Mouse (Mus musculus) adrenal gland, adult 2 months (tissue): Measurements from ENCODE around the gene Trmt1. TPM values are rescaled to one million over a fixed set of nuclear protein-coding genes. Genes with fewer than 3 reads are reported as not detected.

Experiments
- DNase-seq: peaks from one replicate; pipeline ENCODE4 v3.0.0; 2021
- polyA plus RNA-seq: library from polyadenylated mRNA; depleted of rRNA; stranded (reverse); fragments of >200 nt; gene quantifications from 2 replicates; pipeline ENCODE4 v1.2.3, GENCODE M21; 2012
- total RNA-seq, 2 experiments: library from RNA; stranded (reverse); gene quantifications; 2 replicates each; pipeline ENCODE4 v1.2.3; 2021

The Trmt1 gene
- total and polyA plus RNA-seq, 3 experiments: 57.0 to 160 (median 68.5) TPM

DNA sequence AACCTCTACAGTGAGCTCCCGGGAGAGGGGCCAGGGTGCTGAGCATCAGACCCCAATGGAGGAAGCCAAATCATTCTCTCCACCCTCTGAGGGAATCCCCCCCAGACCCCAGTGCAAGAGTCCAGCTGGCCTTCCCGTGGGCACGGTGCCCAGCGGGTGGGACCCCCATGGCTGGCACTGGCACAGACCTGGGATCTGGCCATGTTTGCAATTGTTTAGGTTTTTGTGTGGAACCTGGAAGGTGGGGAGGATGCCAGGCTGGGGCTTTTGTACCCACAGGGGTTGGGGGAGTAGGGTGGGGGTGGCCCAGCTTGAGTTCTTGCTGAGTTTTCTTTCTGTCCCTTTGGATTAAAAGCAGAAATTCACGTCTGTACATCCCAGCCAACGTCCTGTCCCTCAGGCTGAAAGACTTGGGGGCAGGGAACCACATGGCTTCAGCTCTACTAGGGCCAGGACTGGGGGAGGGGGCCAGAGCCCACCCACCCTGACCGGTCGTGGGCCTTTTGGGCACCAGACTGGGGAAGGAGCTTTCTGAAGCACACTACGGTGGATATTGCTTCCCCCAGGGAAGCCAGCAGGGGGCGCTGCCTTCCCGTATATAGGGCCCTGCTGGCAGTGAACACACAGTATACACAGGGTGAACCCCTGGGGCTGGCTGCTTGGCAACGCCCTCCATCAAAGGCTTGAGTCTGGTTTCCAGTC, 22.8 kb downstream of the Trmt1 start:
- peak; percentile 82 for DNase-seq

DNA sequence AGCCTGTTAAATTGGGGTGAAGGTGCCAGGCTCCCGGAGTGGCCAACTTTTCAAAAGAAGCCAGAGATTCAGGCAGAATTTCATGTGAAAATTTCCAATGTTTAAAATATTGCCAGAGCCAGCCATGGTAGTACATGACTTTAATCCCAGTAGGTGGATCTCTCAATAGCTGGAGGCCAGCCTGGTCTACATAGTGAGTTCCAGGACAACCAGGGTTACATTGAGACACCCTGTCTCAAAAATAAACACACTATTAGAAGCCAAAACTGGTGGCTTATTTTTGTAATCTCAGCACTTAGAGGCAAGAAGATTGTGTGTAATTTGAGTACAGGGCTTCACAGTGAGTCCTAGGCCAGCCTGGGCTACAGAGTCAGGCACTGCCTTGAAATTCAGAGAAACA, 23.8 kb downstream of the Trmt1 start:
- no peak for DNase-seq

DNA sequence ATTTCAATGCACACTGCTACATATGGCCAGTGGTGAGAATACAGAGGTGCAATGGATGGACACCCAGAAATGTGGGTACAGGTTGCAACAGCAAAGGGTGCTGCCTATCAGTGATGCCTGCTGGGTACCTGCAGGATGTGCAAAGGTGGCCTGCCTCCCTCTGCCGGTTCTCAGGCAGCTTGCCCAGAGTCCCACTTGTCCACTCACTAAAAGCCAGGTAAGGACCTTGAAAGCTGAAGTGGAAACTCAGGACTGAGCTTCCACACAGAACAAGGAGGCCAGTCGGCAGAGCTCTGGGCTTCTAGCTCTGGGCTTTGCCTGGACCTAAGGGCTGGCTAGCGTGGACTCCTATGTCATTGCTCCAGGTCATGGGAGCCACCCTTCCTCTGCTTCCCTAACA, 25.2 kb downstream of the Trmt1 start:
- DNase-seq: no peak

DNA sequence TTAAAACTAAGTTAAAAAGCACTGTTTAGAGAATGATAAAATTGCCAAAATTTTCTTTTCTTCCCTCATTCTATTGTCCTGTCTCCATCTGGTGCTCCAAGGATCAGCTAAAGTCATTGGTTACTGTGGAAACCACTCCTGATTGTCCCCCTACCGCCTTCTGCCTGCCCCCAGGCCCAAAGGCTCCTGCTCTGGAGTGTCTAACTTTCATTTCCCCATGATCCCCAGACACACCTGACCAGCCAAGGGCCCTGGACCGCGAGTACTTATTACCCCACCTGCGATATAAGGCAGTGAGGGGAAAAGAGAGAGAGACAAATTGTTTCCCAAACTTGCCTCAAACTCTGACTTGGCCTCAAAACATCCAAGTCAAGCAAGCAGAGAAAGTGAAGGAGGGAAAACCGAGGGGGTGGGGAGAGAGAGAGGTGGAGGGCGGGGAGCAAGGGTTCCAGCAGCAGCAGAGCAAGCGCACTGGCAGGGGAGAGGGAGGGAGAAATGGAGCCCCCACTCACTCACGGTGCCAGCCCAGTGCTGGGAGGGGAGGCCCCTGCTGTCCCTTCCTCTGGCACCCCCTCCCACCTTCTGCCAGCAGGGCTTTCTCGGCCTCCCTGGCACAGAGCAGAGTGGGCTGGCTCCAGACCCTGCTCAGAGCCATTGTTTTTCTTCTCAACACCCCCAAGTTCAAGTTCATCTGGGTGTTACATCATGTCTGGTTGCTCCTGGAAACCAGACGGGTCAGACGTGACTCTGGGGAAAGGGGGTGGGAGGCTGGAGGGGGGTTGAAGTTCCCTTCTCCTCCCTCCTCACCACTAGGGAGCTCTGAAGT, 26.0 kb downstream of the Trmt1 start:
- no peak for DNase-seq

DNA sequence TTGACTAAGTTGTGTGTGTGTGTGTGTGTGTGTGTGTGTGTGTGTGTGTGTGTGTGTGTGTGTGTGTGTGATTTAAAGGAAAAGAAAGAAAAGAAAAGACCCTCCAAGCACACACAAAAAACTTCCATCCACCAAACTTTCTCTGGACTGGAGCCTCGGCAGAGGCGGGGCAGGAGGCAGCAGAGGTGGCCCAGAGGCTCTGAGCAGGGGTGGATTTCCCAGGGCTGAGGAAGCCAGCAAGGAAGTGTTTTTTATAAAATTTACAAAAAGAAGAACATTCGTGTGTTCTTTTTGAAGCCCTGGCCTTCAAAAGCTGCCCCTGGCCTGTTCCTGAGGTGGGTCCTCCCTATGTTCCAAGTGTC, 26.6 kb downstream of the Trmt1 start:
- DNase-seq: no peak

DNA sequence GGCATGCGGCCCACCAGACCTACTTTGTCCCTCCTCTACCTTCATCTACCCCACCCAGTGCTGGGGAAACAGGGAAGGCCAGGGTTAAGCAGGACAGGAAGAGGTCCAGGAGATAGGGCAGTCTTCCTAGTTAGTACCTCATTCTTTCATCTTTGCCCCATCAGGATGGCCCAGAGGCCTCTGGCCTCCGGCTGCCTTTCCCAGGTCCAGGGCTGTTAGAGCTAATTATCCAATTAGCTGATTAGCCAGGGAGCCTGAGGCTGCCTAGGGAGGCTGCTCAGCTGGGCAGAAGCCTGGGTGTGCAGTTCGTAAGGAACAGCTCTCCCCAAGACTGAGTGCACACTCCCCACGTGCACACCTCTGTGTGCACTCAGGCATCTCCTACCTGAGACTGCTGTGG, 27.3 kb downstream of the Trmt1 start:
- no peak for DNase-seq

DNA sequence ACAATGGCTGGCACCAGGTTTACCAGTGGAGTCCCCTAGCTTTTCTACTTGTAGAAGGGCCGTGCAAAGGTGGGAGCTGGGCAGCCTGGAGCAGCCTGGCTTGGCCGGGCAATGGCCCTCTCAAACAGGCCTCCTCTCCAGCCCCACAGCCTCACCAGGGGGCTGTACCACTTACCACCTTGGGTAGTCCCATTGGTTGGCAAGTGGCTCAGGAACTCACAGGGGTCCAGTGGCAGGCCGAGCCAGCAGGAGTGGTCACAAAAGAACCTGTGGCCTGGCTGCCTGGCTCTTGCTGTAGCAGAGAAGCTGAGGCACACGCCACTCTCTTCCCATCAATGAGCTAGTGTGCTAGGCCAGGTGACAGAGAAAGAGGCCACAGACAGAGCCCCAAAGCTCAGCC, 28.1 kb downstream of the Trmt1 start:
- no peak for DNase-seq

DNA sequence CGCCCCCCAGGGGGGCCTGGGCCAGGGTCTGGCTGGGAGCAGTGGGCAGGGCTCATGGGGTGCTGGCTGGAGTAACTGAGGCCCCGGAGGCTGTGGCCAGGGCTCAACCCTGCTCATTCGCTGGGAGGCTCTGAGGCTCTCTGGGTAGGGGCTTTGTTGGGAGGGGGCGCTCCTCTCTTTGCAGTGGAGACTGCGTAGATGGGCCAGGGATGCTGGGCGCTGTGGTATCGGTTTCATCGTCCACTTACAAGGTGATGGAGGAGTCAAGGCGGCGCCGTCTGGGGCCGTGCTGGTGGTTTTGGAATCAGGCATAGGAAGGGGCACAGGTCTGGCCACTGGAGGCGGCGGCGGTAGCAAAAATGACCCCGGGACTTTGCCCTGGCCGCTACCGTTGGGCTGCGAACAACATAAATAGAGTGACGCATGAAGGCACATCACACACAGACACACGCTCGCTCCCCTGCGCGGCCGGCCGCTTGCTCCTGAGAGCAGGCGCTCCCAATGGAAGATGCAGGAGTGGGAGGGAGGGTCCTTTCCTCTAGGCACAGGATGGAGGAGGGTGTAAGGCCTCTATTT, 29.9 kb downstream of the Trmt1 start:
- DNase-seq: no peak

DNA sequence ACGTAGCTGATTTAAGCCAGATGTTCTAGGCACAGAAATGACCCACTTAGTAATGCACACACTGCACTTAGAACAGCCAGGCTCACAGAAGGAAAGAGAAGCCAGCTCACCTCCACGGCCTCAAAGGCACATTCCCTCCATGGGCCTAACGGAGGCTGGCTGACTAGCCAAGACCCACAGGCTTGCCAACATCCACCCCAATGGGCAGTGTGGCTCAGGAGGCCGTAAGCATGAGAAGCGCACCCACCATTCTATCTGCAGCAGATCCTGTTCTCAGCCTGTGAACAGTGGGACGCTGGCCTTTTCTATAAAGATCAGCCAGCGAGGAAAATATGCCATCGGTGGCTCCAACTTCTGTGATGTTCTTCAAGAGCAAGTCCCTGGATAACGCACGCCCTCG, 30.7 kb downstream of the Trmt1 start:
- DNase-seq: no peak

DNA sequence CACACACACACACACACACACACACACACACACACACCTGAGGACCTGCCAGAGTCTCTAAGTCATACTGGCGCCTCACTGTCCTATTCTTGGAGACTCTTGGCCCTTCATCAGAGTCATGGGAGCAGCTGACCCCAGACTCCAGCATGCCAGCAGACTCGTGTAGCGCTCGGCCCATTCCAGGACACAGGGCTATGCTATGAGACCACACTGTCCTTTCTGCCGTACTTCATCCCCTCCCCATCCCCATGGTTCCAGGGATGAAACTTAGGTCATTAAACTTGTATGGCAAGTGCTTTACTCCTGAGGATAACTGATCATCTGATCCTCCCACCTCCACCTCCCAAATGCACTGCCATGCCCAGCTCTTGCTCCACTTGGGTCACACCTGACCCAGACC, 32.4 kb downstream of the Trmt1 start:
- no peak for DNase-seq

DNA sequence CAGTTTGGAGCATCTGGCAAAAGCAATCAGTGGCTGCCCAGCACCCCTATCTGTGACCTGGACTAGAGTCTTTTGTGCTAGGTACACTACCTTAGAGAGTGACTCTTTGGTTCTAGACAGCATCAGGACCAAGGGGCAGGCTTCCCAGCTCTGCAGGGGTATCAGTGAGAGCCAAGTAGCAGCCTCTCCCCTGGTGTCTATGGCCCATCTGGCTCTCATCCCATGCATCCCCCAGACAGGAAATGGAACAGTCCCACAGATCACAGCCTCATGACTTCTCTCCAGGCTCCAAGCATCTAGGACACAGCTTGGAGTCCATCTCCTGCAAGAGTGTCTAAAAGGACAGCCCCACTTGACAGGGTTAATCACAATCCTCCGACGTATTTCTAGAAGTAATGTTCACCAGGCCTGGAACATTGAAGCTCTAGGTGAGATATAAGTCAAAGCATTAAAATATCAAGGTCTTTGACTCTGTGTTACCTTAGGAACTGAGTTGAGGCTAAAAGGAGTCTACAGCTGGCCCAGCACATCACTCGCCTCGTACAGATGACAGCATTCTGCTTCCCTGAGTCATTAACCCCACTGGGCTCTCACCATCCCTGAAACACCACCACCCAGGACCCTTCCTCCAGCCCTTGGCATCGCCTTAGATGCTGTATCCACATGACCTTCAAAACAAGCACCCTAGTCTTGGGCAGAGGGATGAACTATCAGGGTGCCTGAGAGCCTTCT, 33.0 kb downstream of the Trmt1 start:
- no peak for DNase-seq

DNA sequence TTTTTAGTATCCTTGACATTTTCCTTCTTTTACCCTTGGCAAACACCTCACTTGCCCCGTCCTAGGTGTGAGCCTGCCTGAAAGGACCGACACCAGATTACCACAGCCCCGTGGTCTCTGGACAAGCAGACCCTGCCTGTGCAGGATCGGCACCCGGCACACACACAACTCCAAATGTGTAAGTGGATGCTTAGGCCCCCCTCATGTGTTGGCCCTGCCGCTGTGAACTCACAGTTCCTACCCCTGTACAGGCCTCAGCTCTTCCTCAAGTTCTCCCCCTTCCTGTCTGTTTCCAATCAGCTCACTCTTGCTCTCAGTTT, 36.4 kb downstream of the Trmt1 start:
- no peak for DNase-seq

DNA sequence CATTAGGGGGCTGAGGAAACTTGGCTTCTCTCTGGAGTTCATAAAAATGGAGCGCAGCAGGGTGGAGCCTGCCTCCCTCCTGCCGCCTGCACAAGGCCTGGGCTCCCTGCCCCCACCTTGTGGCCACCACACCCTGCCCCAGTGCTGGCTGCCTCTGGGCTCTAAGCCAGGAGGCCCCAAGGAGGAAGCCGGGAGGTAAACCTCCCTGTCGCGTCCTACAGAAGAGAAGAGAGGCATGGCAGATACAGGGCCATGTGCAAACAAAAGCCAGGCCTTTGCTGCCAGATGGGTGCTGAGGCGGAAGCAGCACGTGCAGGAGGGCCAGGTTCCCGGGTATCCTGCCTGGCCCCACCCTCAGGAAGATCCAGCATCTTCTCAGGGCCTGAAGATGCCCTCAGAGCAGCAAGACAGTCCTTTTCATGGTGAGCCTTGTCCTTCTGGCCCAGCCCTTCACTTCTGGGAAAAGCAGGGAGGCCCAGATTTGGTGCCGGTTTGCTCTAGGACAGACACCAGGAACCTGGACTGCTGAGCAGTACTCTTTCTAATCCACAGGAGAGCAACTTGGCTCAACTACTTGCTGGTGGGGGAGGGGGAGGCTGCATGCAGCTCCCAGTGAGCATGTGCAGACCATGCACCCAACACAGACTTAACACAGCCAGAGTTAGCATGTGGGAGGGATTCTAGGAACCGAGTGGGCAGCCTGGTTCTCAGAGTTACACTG, 36.9 kb downstream of the Trmt1 start, which contains the start of gene G430095P16Rik:
Gene G430095P16Rik, plus strand, starts transcription at position 158 of the 721 bp plus-strand sequence.
- peak; percentile 71 for DNase-seq

DNA sequence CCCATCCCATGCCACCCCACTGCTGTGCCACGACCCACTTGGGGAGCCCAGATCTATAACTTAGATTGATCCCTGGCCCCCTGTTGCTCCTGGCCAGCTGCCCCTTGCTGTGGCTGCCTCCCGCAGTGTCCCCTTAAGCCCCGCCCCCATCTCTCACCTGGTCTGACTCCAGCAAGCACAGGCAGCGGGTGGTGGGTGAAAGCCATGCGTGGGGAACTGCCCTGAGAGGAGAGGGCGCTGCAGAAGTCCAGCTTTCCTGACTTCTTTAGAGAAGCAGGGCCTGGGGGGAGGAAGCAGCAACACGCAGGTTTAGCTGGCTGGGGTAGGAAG, 37.4 kb downstream of the Trmt1 start:
- no peak for DNase-seq

DNA sequence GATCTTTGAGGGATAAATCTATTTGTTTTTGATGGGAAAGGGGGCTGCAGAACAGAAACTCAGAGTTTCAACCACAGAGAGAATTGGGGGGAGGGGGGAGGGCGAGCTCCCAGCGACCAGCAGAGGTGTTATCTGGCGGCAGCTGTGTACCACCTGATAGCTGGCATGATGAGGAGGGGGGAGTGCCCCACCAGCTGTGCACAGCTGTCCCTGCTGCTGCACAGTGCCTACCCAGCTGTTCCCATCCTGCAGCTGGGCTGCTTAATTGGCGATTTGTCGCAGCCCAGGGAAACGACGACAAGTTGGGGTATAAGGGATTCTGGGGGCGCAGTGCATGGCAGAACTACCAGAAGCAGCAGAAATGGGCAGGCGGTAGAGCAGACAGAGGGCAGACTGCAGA, 38.6 kb downstream of the Trmt1 start:
- no peak for DNase-seq

DNA sequence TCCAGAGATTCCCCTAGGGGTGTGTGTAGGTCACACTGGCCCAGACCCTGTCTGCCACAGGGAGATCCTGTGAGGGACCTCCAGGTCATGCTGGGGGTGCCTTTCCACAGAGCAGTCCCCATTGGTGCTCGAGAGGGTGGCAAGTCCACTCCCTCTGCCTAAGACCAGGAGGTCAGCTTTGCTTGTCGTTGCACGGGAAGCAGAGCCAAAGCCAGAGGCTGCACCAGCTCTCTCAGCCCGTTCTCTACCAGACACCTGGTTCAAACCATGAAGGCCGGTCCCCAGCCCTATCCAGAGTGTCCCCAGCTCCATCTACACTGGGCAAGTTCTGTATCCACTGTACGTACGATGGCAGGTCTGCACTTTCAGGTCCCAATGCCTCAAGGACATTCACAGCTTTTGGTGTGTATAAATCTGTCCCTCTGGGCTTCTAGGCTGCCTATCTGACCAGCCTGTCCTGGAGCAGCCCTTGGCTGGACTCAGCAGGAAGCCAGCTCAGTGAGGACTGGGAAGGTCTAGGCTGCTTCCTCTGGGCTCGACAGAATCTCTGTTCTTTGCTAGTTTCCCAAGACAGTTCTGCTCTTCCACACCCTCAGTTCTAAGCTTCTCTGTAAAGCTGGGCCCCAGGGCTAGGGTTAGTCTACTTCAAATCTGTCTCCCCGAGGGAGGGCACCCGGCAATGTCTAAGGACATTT, 39.3 kb downstream of the Trmt1 start:
- no peak for DNase-seq

DNA sequence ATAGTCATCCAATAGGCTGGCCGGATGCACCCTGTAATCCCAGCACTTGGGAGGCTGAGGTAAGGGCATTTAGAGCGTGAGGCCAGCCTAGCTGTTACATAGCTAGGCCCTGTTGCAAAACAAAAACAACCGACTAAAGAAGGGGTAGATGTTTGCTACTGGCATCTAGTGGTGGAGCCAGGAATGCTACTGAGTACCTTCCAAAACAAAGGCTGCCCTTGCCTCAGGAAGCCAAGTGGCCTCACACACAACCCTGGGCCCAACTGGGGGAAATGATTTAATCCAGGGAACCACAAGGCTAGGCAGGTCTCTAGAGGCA, 39.8 kb downstream of the Trmt1 start:
- DNase-seq: no peak

DNA sequence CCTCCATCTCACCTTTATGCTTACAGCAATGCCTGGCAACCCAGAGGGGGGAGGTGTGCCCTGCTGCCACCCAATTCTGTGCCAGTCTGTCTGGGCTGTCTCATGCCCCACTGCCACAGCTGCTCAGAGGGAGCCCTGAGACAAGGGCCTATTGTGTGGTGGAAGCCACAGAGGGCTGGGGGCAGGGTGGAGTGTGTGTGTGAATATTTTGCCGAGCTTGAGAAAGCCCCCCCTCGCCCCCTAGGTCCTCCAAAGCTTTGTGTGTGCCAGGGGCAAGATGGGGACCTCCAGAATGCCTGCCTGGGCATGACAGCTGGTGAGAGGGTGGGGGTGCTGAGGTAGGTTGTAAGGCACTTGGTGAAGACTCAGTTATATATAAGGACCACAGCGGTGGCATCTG, 42.4 kb downstream of the Trmt1 start:
- no peak for DNase-seq

DNA sequence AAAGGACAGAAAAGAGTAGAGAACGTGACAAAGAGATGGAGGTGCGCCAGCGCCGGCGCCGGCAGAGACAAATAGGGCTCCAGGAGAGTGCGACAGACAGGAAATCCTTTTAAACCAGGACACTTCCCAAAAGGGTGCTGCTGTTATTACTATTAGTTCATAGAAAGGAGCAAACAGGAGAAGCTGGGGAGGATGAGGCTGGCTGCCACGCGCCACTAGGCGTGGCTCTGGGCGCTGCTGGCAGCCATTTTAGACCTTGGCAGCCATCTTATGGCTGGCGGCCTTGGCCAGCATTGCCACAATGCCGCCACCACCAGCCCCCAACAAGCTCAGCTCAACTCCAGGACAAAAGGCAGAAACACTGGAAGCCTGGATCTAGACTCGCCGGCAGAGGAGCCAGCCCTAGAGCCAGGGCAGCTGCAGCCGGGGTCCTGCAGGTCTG, 43.8 kb downstream of the Trmt1 start:
- DNase-seq: no peak

DNA sequence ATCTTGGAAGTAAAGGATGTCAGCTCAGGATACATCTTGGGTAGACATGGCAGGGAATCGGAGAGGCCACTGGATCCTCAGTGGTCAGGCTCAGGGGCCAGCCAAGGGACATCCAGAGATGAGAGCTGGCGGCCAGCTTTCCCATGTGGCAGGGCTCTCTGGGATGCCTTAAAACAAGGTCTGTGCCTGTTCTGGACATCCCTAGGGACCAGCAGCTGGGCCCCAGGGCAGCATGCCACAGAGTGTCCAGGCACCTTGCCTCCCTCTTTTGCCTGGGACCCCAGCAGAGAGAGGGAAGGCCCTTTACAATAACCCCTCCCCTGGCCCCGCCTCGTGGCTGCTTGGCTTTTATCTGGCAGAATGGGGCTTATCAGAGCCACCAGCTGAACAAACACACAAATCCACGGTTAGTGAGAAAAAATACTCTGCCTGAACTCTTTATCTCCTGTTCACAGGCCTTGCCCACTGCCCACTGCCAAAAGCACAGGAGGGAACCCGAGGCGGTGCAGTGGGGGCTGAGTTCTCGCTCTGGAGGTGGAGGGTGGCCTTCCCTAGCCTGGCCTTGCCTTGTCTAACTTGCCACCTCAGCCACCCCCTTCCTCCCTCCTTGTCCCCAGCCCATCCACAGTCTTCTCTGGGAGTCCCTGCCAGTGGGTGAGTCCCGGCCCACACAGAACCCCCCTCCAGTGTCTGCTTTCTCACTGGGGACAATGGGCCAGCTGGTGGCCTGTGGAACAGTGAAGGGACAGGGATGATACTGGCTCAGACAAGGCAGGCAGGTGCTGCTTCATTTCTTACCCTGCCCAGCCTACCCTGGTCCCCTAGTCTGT, 44.6 kb downstream of the Trmt1 start:
- DNase-seq: no peak
